Mouse (Mus musculus): ENCODE results near the gene Prrx1. TPM values are rescaled to one million over a fixed set of nuclear protein-coding genes. Genes with fewer than 3 reads are reported as not detected.
A peak's percentile ranks its signal among the peaks of the same experiment; 100 is the strongest.

The Prrx1 gene
- total RNA-seq, 1 experiment from 2014 or later = not detected

DNA sequence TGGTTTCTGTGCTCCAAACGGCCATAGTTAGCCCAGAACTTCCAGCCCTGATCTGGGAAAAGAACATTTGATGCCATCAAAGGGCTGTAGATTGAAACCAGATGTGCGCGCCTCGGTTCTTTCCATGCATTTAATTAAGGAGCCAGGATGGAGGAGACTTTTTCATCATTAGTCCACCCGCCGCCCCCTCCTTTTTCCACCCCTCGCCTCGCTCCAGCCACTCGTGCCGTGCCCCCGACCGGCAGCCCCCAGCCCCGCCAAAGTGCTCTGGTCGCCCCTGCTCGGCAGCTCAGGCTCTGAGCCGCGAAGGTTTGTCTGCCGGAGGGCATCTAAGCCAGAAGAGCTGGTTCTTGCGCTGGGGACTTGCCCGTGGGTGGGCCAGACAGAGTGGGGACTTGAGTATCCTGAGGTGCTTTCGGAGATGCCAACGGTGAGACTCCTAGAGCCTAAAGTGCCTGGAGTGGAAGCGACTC is 1.4 kb upstream of the Prrx1 start:
- ATAC-seq (replicated peaks in 1 of 2; ENCODE audit: insufficient read depth in 1 of 2, low FRiP score in 2 of 2, low TSS enrichment in 1 of 2, low read depth in 1 of 2, poor library complexity in 2 of 2, severe bottlenecking in 2 of 2) = no peak

DNA sequence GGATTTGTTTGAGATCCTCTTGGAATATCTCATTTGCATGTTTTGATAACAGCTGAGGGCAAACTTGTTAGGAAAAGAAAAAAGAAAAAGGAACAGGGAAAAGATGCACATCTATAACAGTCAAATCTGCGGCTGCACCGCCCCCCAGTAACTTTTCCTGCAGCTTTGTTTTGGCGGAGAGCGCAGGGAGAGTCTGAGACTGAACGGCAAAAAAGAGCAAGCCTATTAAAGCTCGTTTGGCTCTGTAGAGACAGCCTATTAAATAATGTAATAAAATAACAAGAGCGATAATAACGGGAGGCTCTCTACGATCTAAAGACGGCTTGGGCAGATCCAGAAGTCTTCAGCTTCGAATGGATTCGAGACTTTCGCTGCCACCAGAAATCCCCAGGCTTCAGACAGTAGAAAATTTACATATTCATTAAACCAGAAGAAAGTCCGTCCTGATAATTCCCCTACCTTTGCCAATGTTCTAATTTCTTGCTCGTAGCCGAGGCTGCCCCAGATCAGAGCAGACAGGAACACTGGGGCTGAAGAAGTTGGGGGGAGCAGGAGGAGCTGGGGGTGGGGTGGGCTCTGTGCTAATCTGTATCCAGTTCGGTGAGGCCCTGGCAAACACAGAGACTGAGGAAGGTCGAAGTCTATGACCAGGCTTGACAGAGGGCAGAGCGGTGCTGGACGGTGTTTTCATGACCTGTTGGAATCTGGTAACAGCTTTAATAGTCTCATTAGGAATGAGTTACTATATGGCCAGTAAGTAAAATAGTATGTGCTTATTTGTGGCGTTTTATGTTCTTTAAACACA is 613 bp upstream of the Prrx1 start:
- ATAC-seq (replicated peaks in 1 of 2; ENCODE audit: insufficient read depth in 1 of 2, low FRiP score in 2 of 2, low TSS enrichment in 1 of 2, low read depth in 1 of 2, poor library complexity in 2 of 2, severe bottlenecking in 2 of 2) = no peak

DNA sequence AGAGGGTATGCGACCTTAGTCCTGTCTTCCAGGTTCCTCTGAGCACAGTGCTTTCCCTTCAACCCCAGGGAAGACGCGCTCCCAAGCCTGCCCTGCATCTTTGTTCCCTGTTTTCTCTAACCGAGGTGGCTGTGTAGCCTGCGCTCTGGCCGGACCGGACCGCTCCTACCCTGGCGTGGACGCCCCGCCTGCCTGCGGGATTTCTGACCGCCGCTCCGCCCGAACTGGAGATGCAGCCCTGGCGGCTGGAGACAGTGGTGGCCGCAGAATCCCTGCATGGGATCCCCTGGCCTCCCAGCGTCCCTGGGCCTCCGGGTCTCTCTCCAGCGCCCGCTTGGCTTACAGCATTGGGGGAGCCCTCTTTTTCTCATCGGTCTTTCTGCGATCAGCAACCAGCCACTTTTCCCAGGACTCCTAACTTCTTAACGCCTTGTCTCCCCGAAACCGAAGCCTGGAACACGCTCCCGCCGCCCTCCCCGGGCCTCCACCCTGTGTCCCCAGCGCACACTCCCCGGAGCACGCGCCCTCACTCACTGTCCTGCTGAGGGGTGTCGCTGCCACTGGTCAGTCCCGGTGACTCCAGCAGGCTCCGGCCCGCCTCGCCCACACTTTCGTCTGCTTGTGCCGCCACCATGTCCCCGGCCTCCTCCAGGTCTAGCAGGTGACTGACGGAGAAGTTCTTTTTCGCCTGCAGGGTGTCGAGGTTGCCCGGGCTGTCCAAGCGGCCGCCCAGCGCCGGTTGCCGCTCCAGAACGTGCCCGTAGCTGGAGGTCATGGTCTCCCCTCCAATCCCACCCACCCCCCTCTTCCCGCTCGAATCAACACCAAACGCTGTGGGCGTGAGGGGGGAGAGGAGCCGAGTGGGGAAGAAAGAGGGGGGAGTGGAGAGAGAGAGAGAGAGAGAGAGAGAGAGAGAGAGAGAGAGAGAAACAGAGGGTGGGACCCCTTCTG is 1.4 kb downstream of the Prrx1 start:
- ATAC-seq (replicated peaks in 1 of 2; ENCODE audit: insufficient read depth in 1 of 2, low FRiP score in 2 of 2, low TSS enrichment in 1 of 2, low read depth in 1 of 2, poor library complexity in 2 of 2, severe bottlenecking in 2 of 2) = peak in 1 of 2 experiments; percentile 22; a peak in 1 of 4 replicates

GRCm38 (mm10) chr1:163311006-163311836 is 2.3 kb downstream of the Prrx1 start:
- ATAC-seq (replicated peaks in 1 of 2; ENCODE audit: insufficient read depth in 1 of 2, low FRiP score in 2 of 2, low TSS enrichment in 1 of 2, low read depth in 1 of 2, poor library complexity in 2 of 2, severe bottlenecking in 2 of 2) = no peak

DNA sequence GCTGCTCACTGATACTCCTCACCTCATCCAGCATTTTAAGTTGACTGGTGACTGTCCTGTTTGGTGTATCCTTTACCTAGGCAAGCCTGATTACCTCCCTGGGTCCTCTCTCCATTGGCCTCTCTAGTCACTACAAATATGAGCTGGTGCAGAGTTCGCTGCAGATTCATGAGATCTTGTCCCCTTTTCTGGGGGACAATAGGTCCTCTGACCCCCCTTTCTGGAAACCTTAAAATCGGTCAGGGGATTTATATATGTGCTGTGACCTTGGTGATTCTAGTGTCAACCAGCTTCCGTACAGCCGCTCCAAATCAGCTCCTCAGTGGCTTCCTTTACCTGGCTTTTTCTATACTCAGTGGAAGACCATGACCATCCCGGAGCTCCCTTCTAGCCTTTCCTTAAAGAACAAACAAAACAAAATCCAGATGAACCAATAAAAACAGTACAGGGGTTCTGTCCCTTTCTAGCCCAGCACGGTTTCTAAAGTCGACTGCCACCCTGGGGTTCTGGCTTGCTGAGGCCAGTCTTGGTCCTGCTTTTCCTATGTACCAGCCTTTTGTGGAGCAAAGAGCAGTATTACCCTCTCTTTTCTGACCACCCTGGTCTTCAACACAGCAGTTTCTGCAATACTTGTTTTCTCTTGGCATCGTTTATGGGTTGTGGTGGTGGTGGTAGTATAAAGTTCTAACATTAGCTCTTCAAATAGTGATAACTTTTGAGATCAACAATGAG is 3.3 kb downstream of the Prrx1 start:
- ATAC-seq (replicated peaks in 1 of 2; ENCODE audit: insufficient read depth in 1 of 2, low FRiP score in 2 of 2, low TSS enrichment in 1 of 2, low read depth in 1 of 2, poor library complexity in 2 of 2, severe bottlenecking in 2 of 2) = no peak

- no peak for ATAC-seq (replicated peaks in 1 of 2; ENCODE audit: insufficient read depth in 1 of 2, low FRiP score in 2 of 2, low TSS enrichment in 1 of 2, low read depth in 1 of 2, poor library complexity in 2 of 2, severe bottlenecking in 2 of 2)
Observed at GRCm38 (mm10) chr1:163309466-163309865, 4.0 kb downstream of the Prrx1 start.

- ATAC-seq (replicated peaks in 1 of 2; ENCODE audit: insufficient read depth in 1 of 2, low FRiP score in 2 of 2, low TSS enrichment in 1 of 2, low read depth in 1 of 2, poor library complexity in 2 of 2, severe bottlenecking in 2 of 2) = peak; percentile 63 to 71
Observed at GRCm38 (mm10) chr1:163308631-163309030, 4.9 kb downstream of the Prrx1 start.

- no peak for ATAC-seq (replicated peaks in 1 of 2; ENCODE audit: insufficient read depth in 1 of 2, low FRiP score in 2 of 2, low TSS enrichment in 1 of 2, low read depth in 1 of 2, poor library complexity in 2 of 2, severe bottlenecking in 2 of 2)
Observed at GRCm38 (mm10) chr1:163307706-163308105, 5.8 kb downstream of the Prrx1 start.

DNA sequence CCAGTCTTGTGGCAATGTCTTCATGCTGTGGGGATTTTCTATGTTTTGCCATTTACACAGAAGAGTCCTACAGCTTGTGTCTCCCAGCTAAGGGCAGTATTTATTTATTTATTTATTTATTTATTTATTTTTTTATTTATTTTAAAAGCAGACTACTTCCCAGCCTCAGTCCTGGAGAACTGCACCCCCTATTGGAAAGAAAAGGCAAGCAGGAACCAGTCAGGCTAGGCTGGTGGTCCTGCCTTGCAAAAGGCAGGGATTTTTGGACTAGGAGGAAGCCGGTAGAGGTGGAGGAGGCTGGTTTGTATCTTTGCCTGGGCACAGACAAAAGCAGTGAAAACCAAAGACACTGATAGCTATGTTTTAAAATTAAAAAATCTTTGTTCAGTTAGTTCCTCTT is 7.6 kb downstream of the Prrx1 start:
- no peak for ATAC-seq (replicated peaks in 1 of 2; ENCODE audit: insufficient read depth in 1 of 2, low FRiP score in 2 of 2, low TSS enrichment in 1 of 2, low read depth in 1 of 2, poor library complexity in 2 of 2, severe bottlenecking in 2 of 2)

DNA sequence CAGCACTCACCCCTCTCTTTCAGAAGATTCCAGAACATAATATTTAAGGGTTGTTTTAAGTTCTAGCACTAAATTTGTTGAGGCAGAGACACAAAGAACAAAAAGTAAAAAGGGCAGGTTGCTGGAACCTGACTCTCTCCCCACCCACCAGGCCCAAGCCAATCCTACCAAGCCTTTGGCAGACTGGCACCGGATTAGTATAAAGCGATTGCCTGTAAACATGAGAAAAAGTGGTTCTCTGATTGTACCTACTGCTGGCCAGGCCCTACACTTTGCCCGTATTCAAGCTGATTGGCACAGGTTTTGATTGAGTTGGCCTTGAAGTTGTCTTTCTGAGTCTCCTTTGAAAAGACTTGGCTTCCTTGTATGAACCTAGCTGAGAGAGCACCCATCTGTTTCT is 8.7 kb downstream of the Prrx1 start:
- no peak for ATAC-seq (replicated peaks in 1 of 2; ENCODE audit: insufficient read depth in 1 of 2, low FRiP score in 2 of 2, low TSS enrichment in 1 of 2, low read depth in 1 of 2, poor library complexity in 2 of 2, severe bottlenecking in 2 of 2)

- ATAC-seq (replicated peaks in 1 of 2; ENCODE audit: insufficient read depth in 1 of 2, low FRiP score in 2 of 2, low TSS enrichment in 1 of 2, low read depth in 1 of 2, poor library complexity in 2 of 2, severe bottlenecking in 2 of 2) = no peak
Observed at GRCm38 (mm10) chr1:163302292-163302691, 11.2 kb downstream of the Prrx1 start.

GRCm38 (mm10) chr1:163293152-163293551 is 20.4 kb downstream of the Prrx1 start:
- ATAC-seq (replicated peaks in 1 of 2; ENCODE audit: insufficient read depth in 1 of 2, low FRiP score in 2 of 2, low TSS enrichment in 1 of 2, low read depth in 1 of 2, poor library complexity in 2 of 2, severe bottlenecking in 2 of 2) = no peak

DNA sequence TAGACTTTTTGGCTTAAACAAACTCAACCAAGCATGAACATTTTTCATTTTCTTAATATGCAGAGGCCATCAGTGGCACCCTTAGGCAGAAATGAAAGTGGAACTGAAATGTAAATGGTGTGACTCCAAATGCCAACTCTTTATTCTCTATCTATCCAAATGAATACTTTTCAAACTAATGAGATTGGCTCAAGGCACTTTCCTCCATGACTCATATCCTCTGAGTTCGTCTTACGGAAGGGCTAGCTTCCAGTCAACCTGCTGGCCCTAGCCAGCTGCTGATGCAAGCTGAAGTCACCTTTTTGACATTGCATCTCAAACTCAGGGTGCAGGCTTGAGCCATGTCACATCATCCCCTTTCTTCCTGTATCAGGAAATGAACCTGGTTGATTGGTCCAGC is 21.6 kb downstream of the Prrx1 start:
- no peak for ATAC-seq (replicated peaks in 1 of 2; ENCODE audit: insufficient read depth in 1 of 2, low FRiP score in 2 of 2, low TSS enrichment in 1 of 2, low read depth in 1 of 2, poor library complexity in 2 of 2, severe bottlenecking in 2 of 2)

GRCm38 (mm10) chr1:163289131-163289530 is 24.4 kb downstream of the Prrx1 start:
- no peak for ATAC-seq (replicated peaks in 1 of 2; ENCODE audit: insufficient read depth in 1 of 2, low FRiP score in 2 of 2, low TSS enrichment in 1 of 2, low read depth in 1 of 2, poor library complexity in 2 of 2, severe bottlenecking in 2 of 2)

GRCm38 (mm10) chr1:163285539-163285938 is 28.0 kb downstream of the Prrx1 start:
- ATAC-seq (replicated peaks in 1 of 2; ENCODE audit: insufficient read depth in 1 of 2, low FRiP score in 2 of 2, low TSS enrichment in 1 of 2, low read depth in 1 of 2, poor library complexity in 2 of 2, severe bottlenecking in 2 of 2) = no peak

DNA sequence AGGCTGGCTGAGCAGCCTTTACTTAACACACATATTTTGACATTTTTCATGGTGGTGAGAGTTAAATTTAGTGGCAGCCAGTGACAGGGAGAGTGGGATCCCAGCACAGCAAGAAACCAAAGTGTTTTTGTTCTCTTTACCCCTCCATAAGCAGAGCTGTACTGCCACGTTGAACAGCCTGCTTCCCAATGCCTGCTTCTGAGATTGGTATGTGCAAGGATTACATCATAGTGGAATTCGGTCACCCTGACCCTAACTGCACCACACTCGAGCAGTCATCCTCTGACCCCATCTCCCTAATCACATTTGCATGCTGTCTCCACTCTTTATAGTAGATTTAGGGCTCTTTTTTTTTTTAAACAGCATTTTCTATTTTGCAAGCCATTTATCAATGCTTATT is 28.4 kb downstream of the Prrx1 start:
- ATAC-seq (replicated peaks in 1 of 2; ENCODE audit: insufficient read depth in 1 of 2, low FRiP score in 2 of 2, low TSS enrichment in 1 of 2, low read depth in 1 of 2, poor library complexity in 2 of 2, severe bottlenecking in 2 of 2) = no peak

All from hematopoietic stem cell, adult 5-6 weeks (primary cell).